Mouse (Mus musculus) right cerebral cortex, adult 2 months (tissue): ENCODE measurements around the gene Slc43a3.

ENCODE experiments used
- DNase-seq, 2 experiments: peaks; one replicate each; pipeline ENCODE4 v3.0.0; 2021 to 2022; ENCODE audit warnings: low spot score in 2 of 2

Gene Slc43a3

GRCm38 (mm10) chr2:84937491-84938150 is 1.2 kb downstream of the Slc43a3 start:
- DNase-seq, result no peak

- DNase-seq, result no peak
Observed at GRCm38 (mm10) chr2:84938249-84938946, 2.0 kb downstream of the Slc43a3 start.

- DNase-seq, result no peak
Observed at GRCm38 (mm10) chr2:84939306-84939705, 2.9 kb downstream of the Slc43a3 start.

- DNase-seq, result no peak
Observed at GRCm38 (mm10) chr2:84939711-84940110, 3.3 kb downstream of the Slc43a3 start.

- DNase-seq, result no peak
Observed at GRCm38 (mm10) chr2:84941332-84941731, 5.0 kb downstream of the Slc43a3 start.

GRCm38 (mm10) chr2:84941795-84942194 is 5.4 kb downstream of the Slc43a3 start:
- DNase-seq, result no peak

- DNase-seq, result no peak
Observed at GRCm38 (mm10) chr2:84947154-84947771, 10.9 kb downstream of the Slc43a3 start.

GRCm38 (mm10) chr2:84948252-84948651 is 11.9 kb downstream of the Slc43a3 start:
- DNase-seq, result no peak

- no peak for DNase-seq
Observed at GRCm38 (mm10) chr2:84948721-84949120, 12.3 kb downstream of the Slc43a3 start.

- peak; percentile 31 to 38 for DNase-seq
Observed at GRCm38 (mm10) chr2:84951027-84951426, 14.6 kb downstream of the Slc43a3 start.

GRCm38 (mm10) chr2:84952251-84952650 is 15.9 kb downstream of the Slc43a3 start:
- no peak for DNase-seq

- no peak for DNase-seq
Observed at GRCm38 (mm10) chr2:84952693-84953092, 16.3 kb downstream of the Slc43a3 start.

- no peak for DNase-seq
Observed at GRCm38 (mm10) chr2:84955435-84955834, 19.1 kb downstream of the Slc43a3 start.

- DNase-seq, result peak; percentile 51 to 53
Observed at GRCm38 (mm10) chr2:84956274-84956673, 19.9 kb downstream of the Slc43a3 start.

GRCm38 (mm10) chr2:84958588-84959264 is 22.3 kb downstream of the Slc43a3 start:
- no peak for DNase-seq

GRCm38 (mm10) chr2:84961300-84961699 is 24.9 kb downstream of the Slc43a3 start:
- no peak for DNase-seq

GRCm38 (mm10) chr2:84961901-84962300 is 25.5 kb downstream of the Slc43a3 start:
- DNase-seq, result no peak

GRCm38 (mm10) chr2:84962906-84963507 is 26.6 kb downstream of the Slc43a3 start:
- DNase-seq, result no peak

- no peak for DNase-seq
Observed at GRCm38 (mm10) chr2:84964111-84964801, 27.9 kb downstream of the Slc43a3 start.

GRCm38 (mm10) chr2:84967318-84967991 is 31.1 kb downstream of the Slc43a3 start:
- DNase-seq, result no peak

- DNase-seq, result no peak
Observed at GRCm38 (mm10) chr2:84975580-84975979, 39.2 kb downstream of the Slc43a3 start.
